Mouse (Mus musculus) adipose tissue, adult 10 weeks (tissue): ENCODE measurements around the gene Psme2b. TPM values are rescaled to one million over a fixed set of nuclear protein-coding genes. Genes with fewer than 3 reads are reported as not detected.

ENCODE experiments used
- polyA plus RNA-seq: library from polyadenylated mRNA; stranded (reverse); fragments of 350-450 nt; fragmentation: Illumina TruSeq; extraction: RNeasy Lipid Tissue Mini Kit (QIAGEN cat#74804); gene quantifications from one replicate; pipeline ENCODE4 v1.2.3, GENCODE M21; 2014; ENCODE audit warnings: low read depth, low replicate concordance

Psme2b gene
- 2.4 TPM for polyA plus RNA-seq

DNA sequence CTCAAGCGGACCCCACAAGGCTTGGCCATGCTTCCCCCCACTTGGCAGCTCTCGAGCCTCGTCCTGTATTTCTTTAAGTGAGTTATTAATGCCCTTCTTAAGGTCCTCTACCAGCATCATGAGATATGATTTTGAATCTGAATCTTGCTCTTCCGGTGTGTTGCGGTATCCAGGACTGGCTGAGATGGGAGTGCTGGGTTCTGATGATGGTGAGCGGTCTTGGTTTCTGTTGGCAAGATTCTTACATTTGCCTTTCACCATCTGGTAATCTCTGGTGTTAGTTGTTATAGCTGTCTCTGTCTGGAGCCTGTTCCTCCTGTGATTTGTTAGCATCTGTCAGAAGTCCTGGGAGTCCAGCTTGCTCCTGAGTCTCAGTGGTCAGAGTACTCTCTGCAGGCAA is at the start of gene Psme2b:
Gene Psme2b, minus strand, starts transcription at position 101 of the 400 bp plus-strand sequence.

DNA sequence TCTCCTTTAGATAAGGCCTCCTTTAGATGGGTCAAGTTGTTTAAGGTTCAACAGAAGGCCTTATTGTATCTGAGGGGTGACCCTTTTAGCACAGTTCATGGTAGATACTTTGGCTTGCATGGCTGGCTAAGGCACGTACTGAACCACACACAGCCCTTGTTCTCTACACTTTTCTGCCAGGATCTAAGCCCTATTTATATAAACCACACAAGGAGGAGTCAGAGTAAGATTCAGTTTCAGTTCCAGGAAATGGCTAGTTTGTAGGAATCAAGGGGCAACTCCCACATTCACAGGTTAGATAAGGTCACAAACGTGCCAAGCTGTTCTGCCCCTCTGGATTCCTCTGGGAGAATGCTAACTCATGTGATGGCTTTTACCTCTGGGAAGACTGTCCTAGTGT is 48.0 kb upstream of the Psme2b start, which contains the start of gene Tgtp1:
Gene Tgtp1, minus strand, starts transcription at position 155 of the 400 bp plus-strand sequence.

DNA sequence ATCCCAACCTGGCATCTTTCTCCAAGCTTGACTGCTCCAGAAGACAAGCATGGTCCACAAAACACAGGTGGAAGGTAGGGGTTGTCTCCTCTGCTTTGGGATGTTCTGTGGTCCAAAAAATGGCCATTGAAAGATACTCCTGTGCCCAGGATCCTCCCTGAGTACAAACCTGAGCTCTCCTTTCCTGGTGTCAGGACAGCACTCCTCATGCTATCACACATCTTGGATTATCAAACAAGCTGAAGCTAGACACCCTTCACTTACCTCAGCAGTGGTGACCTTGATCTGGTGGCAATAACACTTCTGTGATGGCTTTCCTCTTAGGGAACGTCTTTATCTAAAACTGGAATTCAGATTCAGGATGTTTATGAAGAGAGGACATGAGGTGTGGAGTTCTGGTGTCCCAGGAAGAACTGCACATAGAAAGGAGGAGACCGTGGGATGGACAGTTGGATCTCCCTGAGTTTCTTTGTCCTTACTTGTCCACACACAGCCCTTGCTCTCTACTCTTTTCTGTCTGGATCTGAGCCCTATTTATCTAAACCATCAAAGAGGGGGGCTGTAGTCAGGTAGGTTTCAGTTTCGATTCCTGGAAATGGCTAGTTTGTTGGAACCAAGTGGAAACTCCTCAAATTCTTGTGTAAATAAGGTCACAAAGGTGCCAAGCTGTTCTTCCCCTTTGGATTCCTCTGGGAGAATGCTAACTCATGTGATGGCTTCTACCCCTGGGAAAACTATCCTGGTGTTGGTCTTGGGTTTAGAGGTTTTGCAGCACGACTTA is 45.9 kb upstream of the Psme2b start, which contains the start of gene Gm12185:
Gene Gm12185, minus strand, starts transcription at position 487 of the 781 bp plus-strand sequence.

DNA sequence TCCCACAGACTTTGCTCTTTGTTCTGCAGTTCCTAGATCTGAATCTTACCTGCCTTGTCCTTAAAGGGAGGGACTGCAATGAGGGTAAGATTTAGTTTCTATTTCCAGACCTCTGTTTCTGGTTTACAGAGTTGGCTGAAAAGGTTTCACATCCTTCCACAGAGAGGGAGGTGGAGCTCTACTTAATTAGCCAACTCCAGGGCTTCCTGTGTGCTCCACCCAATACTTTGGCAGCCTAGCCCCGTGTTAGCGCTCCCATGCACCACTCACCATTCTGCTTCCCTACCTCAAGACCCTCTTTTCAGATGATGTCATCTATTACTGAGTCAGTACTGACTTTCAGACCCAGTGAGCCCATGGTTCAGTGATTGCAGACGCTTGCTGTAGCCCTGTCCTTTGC is 33.3 kb upstream of the Psme2b start, which contains the start of gene 9930111J21Rik1:
Gene 9930111J21Rik1, minus strand, starts transcription at position 148 of the 400 bp plus-strand sequence.

DNA sequence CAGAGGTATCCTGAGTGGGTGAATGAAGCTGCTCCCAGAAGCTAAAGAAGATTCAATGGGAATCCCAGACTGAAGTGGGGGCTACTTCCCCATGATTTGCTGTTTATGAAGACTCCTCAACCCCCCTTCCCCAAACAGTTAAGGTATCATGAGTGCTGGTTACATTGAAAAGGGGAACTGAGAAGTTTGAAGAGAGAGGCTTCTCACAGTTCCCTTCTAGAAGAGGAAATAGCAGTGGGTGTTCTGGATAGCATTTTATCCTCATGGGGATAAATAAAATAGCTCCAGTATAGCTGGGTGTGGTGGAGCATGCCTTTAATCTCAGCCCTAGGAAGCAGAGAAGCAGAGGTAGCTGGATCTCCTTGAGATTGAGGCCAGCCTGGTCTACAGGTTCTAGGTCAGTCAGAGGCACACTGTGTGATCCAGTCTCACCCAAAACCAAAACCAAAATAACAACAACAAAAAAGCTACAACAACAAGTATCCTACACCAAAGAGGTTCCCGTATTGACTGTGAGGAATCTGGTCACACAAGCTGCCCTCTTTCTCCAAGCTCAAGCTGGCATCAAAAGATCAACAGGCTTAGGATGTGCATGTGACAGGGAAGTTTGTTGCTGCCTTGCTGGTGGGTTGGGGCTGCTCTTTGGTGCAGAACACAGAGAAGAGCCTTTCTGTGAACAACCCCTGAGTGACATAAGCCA is 32.4 kb upstream of the Psme2b start, which contains the start of gene Olfr56:
Gene Olfr56, plus strand, starts transcription at position 650 of the 700 bp plus-strand sequence.

DNA sequence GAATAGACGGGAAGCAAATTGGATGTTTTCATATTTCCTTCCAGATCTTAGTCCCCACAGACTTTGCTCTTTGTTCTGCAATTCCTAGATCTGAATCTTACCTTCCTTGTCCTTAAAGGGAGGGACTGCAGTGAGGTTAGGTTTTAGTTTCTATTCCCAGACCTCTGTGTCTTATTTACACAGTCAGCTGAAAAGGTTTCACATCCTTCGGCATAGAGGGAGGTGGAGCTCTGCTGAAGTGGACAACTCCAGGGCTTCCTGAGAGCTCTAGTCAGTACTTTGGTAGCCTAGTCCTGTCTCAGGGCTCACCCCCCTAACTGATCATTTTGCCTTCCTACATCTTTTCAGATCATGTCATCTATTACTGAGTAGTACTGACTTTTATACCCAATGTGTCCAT is 44.0 kb downstream of the Psme2b start, which contains the start of gene Gm5431:
Gene Gm5431, minus strand, starts transcription at position 194 of the 400 bp plus-strand sequence.

Other genes starting within 250 kb of the Psme2b start
- 827 TPM for gene Rack1, start 145.9 kb downstream of the Psme2b start, polyA plus RNA-seq
- gene Trim41, start 128.8 kb downstream of the Psme2b start, polyA plus RNA-seq, result 40.1 TPM
- 18.8 TPM for gene Trim7, start 120.0 kb downstream of the Psme2b start, polyA plus RNA-seq
- 11.4 TPM for gene Gm12184, start 119.5 kb downstream of the Psme2b start, polyA plus RNA-seq
- gene Irgm1, start 74.5 kb downstream of the Psme2b start, polyA plus RNA-seq, result 23.5 TPM
- 1.8 TPM for gene Gm5431, start 44.0 kb downstream of the Psme2b start, polyA plus RNA-seq
- gene Olfr56, start 32.7 kb upstream of the Psme2b start, polyA plus RNA-seq, result 0.92 TPM
- gene 9930111J21Rik1, start 33.2 kb upstream of the Psme2b start, polyA plus RNA-seq, result 1.5 TPM
- 0.30 TPM for gene Gm12185, start 46.0 kb upstream of the Psme2b start, polyA plus RNA-seq
- gene Tgtp1, start 48.0 kb upstream of the Psme2b start, polyA plus RNA-seq, result 9.5 TPM
- gene 9930111J21Rik2, start 105.1 kb upstream of the Psme2b start, polyA plus RNA-seq, result 4.0 TPM
- 14.4 TPM for gene Tgtp2, start 118.0 kb upstream of the Psme2b start, polyA plus RNA-seq
- gene Ifi47, start 130.4 kb upstream of the Psme2b start, polyA plus RNA-seq, result 10.8 TPM
- gene Olfr1396, start 168.7 kb upstream of the Psme2b start, polyA plus RNA-seq, result 0.45 TPM
- gene Olfr1395, start 196.1 kb upstream of the Psme2b start, polyA plus RNA-seq, result not detected
- not detected for gene Olfr1394, start 208.2 kb upstream of the Psme2b start, polyA plus RNA-seq
- gene Btnl9, start 241.0 kb upstream of the Psme2b start, polyA plus RNA-seq, result 21.1 TPM